Mouse (Mus musculus): ENCODE data around the gene Bach1. TPM values are rescaled to one million over a fixed set of nuclear protein-coding genes. Genes with fewer than 3 reads are reported as not detected.
A peak's percentile ranks its signal among the peaks of the same experiment; 100 is the strongest.

Gene Bach1
- total and polyA plus RNA-seq, 2 experiments from 2014 or later, result 5.4 to 27.0 TPM

DNA sequence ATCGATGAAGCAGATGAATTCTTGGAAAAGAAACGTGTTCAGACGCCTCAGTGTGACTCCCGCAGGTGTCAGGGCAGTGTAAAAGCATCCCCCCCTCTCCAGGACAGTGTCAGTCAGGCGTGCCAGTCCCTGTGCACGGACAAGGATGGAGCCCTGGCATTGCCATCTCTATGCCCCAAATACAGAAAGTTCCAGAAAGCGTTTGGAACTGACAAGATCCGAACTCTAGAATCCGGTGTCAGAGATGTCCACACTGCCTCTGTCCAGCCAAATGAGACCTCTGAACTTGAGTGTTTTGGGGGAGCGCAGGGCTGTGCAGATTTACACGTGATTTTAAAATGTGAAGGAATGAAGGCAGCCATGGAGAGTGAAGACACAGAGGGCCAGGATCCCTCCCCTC is 20.3 kb downstream of the Bach1 start:
- Histone ChIP-seq H3K27ac (ENCODE audit: low read depth) (no peak overlapping the region), H3K4me2 (ENCODE audit: low read depth, low read length) (no peak overlapping the region), H3K4me1 (ENCODE audit: control insufficient read depth, insufficient read depth) (peaks cover 38% of the 10 kb centered on the region), H3K9me3 (replicated peaks; ENCODE audit: control insufficient read depth, low read length) (no peaks in the 10 kb centered on the region), H3K4me3 (ENCODE audit: low read depth, low read length) (no peak overlapping the region), H3K27me3 (ENCODE audit: control insufficient read depth, insufficient read depth, low read length) (no peaks in the 10 kb centered on the region), H3K9ac (replicated peaks; ENCODE audit: low read depth, low read length) (no peak overlapping the region), H3K36me3 (replicated peaks; ENCODE audit: control insufficient read depth, insufficient read depth, low read length) (peaks cover 54% of the 10 kb centered on the region)
- WGBS, result 92% methylated on average over 11 of the region's 11 CpGs
- no peak for ATAC-seq (ENCODE audit: insufficient read depth, low read depth)
- TF ChIP-seq EP300 (IDR thresholded peaks at IDR 0.05; ENCODE audit: low read depth) (no peak), CTCF (IDR thresholded peaks at IDR 0.05; ENCODE audit: low read depth) (no peak)
- DNase-seq (ENCODE audit: low spot score), result no peak

DNA sequence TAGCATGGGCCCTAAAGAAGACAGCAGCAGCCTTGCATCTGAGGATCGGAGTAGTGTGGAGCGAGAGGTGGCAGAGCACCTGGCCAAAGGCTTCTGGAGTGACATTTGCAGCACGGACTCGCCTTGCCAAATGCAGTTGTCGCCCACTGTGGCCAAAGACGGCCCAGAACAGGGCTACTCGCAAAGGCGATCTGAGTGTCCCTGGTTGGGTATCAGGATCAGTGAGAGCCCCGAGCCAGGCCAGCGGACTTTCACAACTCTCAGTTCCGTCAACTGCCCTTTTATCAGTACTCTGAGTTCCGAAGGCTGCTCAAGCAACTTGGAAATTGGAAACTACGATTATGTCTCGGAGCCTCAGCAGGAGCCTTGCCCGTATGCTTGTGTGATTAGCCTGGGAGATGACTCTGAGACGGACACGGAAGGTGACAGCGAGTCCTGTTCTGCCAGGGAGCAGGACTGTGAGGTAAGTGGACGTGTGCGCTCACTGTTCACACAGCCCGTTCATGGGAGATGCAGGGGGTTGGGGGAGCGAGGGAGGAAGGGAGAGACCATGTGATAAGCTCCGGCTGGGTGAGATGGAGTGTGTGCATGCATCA is 21.0 kb downstream of the Bach1 start:
- TF ChIP-seq CTCF (IDR thresholded peaks at IDR 0.05; ENCODE audit: low read depth) (no peak), EP300 (IDR thresholded peaks at IDR 0.05; ENCODE audit: low read depth) (no peak)
- Histone ChIP-seq H3K4me3 (ENCODE audit: low read depth, low read length) (no peak overlapping the region), H3K4me2 (ENCODE audit: low read depth, low read length) (peak overlapping the region; percentile 28), H3K9me3 (replicated peaks; ENCODE audit: control insufficient read depth, low read length) (no peaks in the 10 kb centered on the region), H3K36me3 (replicated peaks; ENCODE audit: control insufficient read depth, insufficient read depth, low read length) (peaks cover 58% of the 10 kb centered on the region), H3K27ac (ENCODE audit: low read depth) (no peak overlapping the region), H3K27me3 (ENCODE audit: control insufficient read depth, insufficient read depth, low read length) (no peaks in the 10 kb centered on the region), H3K4me1 (ENCODE audit: control insufficient read depth, insufficient read depth) (peaks cover 39% of the 10 kb centered on the region), H3K9ac (replicated peaks; ENCODE audit: low read depth, low read length) (no peak overlapping the region)
- DNase-seq (ENCODE audit: low spot score) (no peak), ATAC-seq (ENCODE audit: insufficient read depth, low read depth) (peak; percentile 18; the same call in 1 of the 2 replicates)
- WGBS, result 59% methylated on average over 23 of the region's 23 CpGs

DNA sequence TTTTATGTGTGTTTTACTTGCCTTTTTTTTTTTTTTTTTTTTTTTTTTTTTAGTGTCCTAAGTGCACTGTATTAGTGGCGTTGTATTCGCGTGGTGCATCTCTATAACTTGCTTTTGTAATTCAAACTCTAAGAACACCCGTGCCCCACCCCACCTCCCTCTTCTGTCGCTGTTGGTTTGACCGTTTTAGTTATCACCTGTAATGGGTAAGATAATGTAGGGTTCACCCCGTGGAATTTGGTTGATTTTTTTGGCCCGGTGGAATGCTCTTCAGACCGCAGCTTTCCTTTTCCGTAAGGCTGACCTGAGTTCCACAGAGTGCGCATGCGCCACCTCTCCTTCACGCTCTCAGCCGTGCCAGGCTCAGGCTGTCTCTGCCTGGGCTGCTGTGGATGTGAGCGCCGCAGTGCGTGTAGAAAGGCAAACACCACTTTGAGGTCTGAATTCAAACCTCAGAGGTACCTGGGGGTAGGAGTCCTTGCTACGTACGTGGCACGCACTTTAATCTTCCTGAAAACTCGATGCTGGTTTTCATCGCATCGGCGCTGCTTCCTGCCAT is 22.2 kb downstream of the Bach1 start:
- Histone ChIP-seq H3K9me3 (replicated peaks; ENCODE audit: control insufficient read depth, low read length) (no peaks in the 10 kb centered on the region), H3K36me3 (replicated peaks; ENCODE audit: control insufficient read depth, insufficient read depth, low read length) (peaks cover 62% of the 10 kb centered on the region), H3K4me3 (ENCODE audit: low read depth, low read length) (no peak overlapping the region), H3K9ac (replicated peaks; ENCODE audit: low read depth, low read length) (no peak overlapping the region), H3K27ac (ENCODE audit: low read depth) (no peak overlapping the region), H3K27me3 (ENCODE audit: control insufficient read depth, insufficient read depth, low read length) (no peaks in the 10 kb centered on the region), H3K4me2 (ENCODE audit: low read depth, low read length) (no peak overlapping the region), H3K4me1 (ENCODE audit: control insufficient read depth, insufficient read depth) (peaks cover 34% of the 10 kb centered on the region)
- no peak for ATAC-seq (ENCODE audit: insufficient read depth, low read depth)
- 89% methylated on average over 24 of the region's 24 CpGs for WGBS
- DNase-seq (ENCODE audit: low spot score), result no peak
- TF ChIP-seq CTCF (IDR thresholded peaks at IDR 0.05; ENCODE audit: low read depth) (no peak), EP300 (IDR thresholded peaks at IDR 0.05; ENCODE audit: low read depth) (no peak)

DNA sequence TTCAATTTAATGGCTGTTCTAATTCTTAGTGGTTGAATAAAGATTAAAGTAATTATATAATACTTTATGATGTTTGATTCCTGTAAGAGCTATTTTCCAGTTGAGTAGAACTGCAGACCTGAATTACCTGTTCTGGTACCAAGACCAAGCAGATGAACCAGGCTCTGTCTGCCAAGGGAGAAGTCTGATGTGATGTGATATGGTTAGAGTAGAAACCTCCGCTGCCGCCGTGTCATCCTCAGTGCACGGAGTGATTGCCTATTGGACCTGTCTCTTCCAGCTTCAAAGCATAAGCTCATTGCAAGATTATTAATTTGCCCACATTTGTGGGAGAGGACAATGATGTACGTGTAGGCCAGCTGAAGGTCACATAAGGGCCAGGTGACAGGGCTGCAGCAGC is 24.1 kb downstream of the Bach1 start:
- H3K36me3 ChIP-seq (replicated peaks; ENCODE audit: control insufficient read depth, insufficient read depth, low read length), result peaks cover 66% of the 10 kb centered on the region
- WGBS, result 88% methylated on average over 5 of the region's 5 CpGs
- no peak for ATAC-seq (ENCODE audit: insufficient read depth, low read depth)

DNA sequence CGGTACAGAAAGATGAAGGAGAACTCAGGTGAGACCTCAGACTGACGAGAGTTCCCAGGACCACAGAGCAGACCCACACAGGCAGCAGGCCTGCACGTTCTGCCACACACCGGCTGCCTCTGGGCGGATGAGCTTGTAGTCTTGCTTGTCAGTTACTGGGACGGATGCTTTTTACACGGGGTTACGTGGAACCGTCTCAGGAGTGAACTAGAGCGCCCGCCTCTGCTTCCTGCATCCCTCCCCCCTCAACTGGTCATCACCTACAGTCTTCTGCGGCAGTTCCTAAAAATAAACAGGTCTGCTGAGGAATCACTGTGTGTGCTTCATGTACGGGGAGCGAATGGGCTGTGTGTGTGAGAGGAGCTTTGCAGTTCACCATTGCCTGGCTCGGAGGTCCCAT is 24.7 kb downstream of the Bach1 start:
- no peak overlapping the region for H3K4me3 ChIP-seq (ENCODE audit: low read depth, low read length)
- peak overlapping the region; percentile 15; the same call in 1 of the 2 replicates for H3K4me2 ChIP-seq (ENCODE audit: low read depth, low read length)
- DNase-seq (ENCODE audit: low spot score), result peak; percentile 19
- peaks cover 22% of the 10 kb centered on the region for H3K4me1 ChIP-seq (ENCODE audit: control insufficient read depth, insufficient read depth)
- H3K27ac ChIP-seq (ENCODE audit: low read depth), result peak overlapping the region; percentile 43; the same call in 1 of the 2 replicates
- 41% methylated on average over 15 of the region's 15 CpGs for WGBS
- H3K36me3 ChIP-seq (replicated peaks; ENCODE audit: control insufficient read depth, insufficient read depth, low read length), result peaks cover 66% of the 10 kb centered on the region
- TF ChIP-seq EP300 (IDR thresholded peaks at IDR 0.05; ENCODE audit: low read depth) (no peak), CTCF (IDR thresholded peaks at IDR 0.05; ENCODE audit: low read depth) (no peak)
- peak; percentile 57; the same call in 1 of the 2 replicates for ATAC-seq (ENCODE audit: insufficient read depth, low read depth)
- H3K27me3 ChIP-seq (ENCODE audit: control insufficient read depth, insufficient read depth, low read length), result no peaks in the 10 kb centered on the region
- H3K9ac ChIP-seq (replicated peaks; ENCODE audit: low read depth, low read length), result no peak overlapping the region
- H3K9me3 ChIP-seq (replicated peaks; ENCODE audit: control insufficient read depth, low read length), result no peaks in the 10 kb centered on the region

More for the DNA sequence above, 24.1 kb downstream of the Bach1 start:
- peaks cover 22% of the 10 kb centered on the region for H3K4me1 ChIP-seq (ENCODE audit: control insufficient read depth, insufficient read depth)
- H3K4me3 ChIP-seq (ENCODE audit: low read depth, low read length), result no peak overlapping the region
- H3K27me3 ChIP-seq (ENCODE audit: control insufficient read depth, insufficient read depth, low read length), result no peaks in the 10 kb centered on the region
- TF ChIP-seq CTCF (IDR thresholded peaks at IDR 0.05; ENCODE audit: low read depth), result no peak
- TF ChIP-seq EP300 (IDR thresholded peaks at IDR 0.05; ENCODE audit: low read depth), result no peak
- no peak overlapping the region for H3K9ac ChIP-seq (replicated peaks; ENCODE audit: low read depth, low read length)
- no peak for DNase-seq (ENCODE audit: low spot score)
- no peak overlapping the region for H3K27ac ChIP-seq (ENCODE audit: low read depth)
- no peaks in the 10 kb centered on the region for H3K9me3 ChIP-seq (replicated peaks; ENCODE audit: control insufficient read depth, low read length)
- H3K4me2 ChIP-seq (ENCODE audit: low read depth, low read length), result no peak overlapping the region

All from heart, postnatal 0 days (tissue).